Mouse (Mus musculus) small intestine, adult 2 months (tissue): ENCODE measurements around the gene Gpr35.

Source experiments
- CTCF ChIP-seq: fragments of 200-500 bp; IDR thresholded peaks from 2 replicates; pipeline ENCODE4 v1.5.1; 2012; ENCODE audit warnings: low read depth, mild to moderate bottlenecking, control low read depth, inconsistent platforms, low read length, moderate library complexity, mixed read lengths; ENCODE audit not compliant: insufficient replicate concordance, insufficient read length; ENCODE audit errors: extremely low read depth
- POLR2A ChIP-seq: fragments of 200-500 bp; IDR thresholded peaks from 2 replicates; pipeline ENCODE4 v1.6.1; 2012; ENCODE audit warnings: low read depth, mild to moderate bottlenecking, control low read depth, inconsistent platforms, low read length, moderate library complexity

DNA sequence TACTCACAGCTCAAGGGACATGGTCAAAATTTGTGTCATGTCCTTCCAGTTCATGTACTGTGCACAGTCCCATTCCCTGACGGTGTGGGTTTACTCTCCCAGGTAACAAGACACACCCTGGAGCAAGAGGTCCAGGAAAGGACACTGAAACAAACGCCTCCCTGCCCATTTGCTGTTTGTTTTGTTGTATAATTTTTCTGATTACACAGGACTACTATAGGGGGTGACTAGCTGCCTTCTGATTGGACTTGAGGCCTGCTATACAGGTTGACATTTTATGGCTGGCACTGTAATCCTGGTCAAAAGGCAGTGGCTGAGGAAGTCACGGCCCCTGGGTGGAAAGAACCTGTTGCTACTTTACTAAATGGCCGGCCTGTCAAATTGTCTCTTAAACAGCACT, 39.2 kb downstream of the Gpr35 start:
- no peak for TF ChIP-seq POLR2A
- TF ChIP-seq CTCF, result no peak
